Mouse (Mus musculus) bone marrow macrophage, adult 2 months (primary cell): ENCODE measurements at regions not wholly inside any gene's neighbourhood (a gene's known extent, or its start where the extent isn't known, plus 50 kb on each side); places are given as distances from the start of the nearest gene placed in this dataset.

Experiments
- CTCF ChIP-seq: IDR thresholded peaks from 2 replicates; pipeline ENCODE4 v1.5.1; 2012; ENCODE audit warnings: low read depth, mild to moderate bottlenecking, low read length, moderate library complexity
- POLR2A ChIP-seq: IDR thresholded peaks from 2 replicates; pipeline ENCODE4 v1.6.1; 2012; ENCODE audit warnings: mild to moderate bottlenecking, low read depth, low read length, borderline replicate concordance

DNA sequence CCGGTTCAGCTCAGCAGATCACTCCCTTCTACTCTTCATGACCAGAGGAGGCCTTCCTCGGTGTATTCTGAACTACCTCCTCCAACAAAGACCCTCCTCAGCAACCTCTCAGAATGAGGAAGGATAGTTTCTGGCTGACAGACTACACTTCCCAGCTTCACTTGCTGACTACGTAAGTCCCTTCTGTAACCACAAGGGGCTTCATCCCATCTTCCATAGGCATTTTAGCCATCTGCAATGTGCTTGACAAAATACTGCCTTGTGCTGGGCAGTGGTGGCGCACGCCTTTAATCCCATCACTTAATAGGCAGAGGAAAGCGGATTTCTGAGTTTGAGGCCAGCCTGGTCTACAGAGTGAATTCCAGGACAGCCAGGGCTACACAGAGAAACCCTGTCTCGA is 299.6 kb downstream of the Rapgef2 start:
- TF ChIP-seq CTCF (no peak), POLR2A (no peak)
